Mouse (Mus musculus): ENCODE measurements around the gene Ifna16. TPM values are rescaled to one million over a fixed set of nuclear protein-coding genes. Genes with fewer than 3 reads are reported as not detected.
A peak's percentile ranks its signal among the peaks of the same experiment; 100 is the strongest.

Ifna16 gene
- not detected in 2 replicates for polyA plus RNA-seq (2014; fragmentation: Nextera tagmentation; extraction: Ambion mirVana)

DNA sequence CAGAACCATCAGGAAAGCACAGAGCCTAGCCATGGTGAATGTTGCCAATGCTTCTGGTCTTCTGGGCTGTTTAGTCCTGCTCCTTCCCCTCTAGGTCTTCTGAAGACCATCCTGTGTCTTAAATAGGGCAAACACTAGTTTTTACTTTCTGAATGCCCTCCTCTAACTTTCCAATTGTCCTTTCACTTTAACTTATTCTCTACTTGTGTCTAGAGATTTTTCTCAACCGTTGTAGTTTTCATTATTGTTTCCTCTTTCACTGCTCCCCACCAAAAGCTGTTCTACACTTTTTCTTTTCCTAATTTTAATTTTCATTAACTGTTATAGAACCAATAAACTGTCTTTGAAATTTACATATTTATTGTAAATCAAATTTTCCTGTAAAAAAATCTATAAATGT lies at the start of gene Ifna16:
Gene Ifna16 (minus strand): TSS at position 101 of the 400 bp plus-strand sequence.
- ATAC-seq (ENCODE audit: low FRiP score): no peak
- H3K36me3 ChIP-seq (replicated peaks; ENCODE audit: control insufficient read depth, insufficient read depth): no peaks in the 10 kb centered on the region
- WGBS: 87% methylated on average over 1 of the region's 1 CpGs
- no peak within 1 kb of the TSS for H3K9ac ChIP-seq
- no peak within 1 kb of the TSS for H3K4me3 ChIP-seq (replicated peaks; ENCODE audit: low read length)
- no peak for DNase-seq (ENCODE audit: low spot score)
- H3K4me1 ChIP-seq (replicated peaks; ENCODE audit: control insufficient read depth, insufficient read depth, low read length): no peaks in the 10 kb centered on the region
- no peaks in the 10 kb centered on the region for H3K27me3 ChIP-seq (ENCODE audit: control insufficient read depth, insufficient read depth, low read length)
- no peak within 1 kb of the TSS for H3K27ac ChIP-seq
- H3K4me2 ChIP-seq (replicated peaks): no peak within 1 kb of the TSS
- no peaks in the 10 kb centered on the region for H3K9me3 ChIP-seq (ENCODE audit: control insufficient read depth, low read length)

- no peak for ATAC-seq (ENCODE audit: low FRiP score)
- H3K4me1 ChIP-seq (replicated peaks; ENCODE audit: control insufficient read depth, insufficient read depth, low read length): peaks cover 26% of the 10 kb centered on the region
- peaks cover 9% of the 10 kb centered on the region for H3K36me3 ChIP-seq (replicated peaks; ENCODE audit: control insufficient read depth, insufficient read depth)
- no peak overlapping the region for H3K4me3 ChIP-seq (replicated peaks; ENCODE audit: low read length)
- H3K27me3 ChIP-seq (ENCODE audit: control insufficient read depth, insufficient read depth, low read length): no peaks in the 10 kb centered on the region
- no peak overlapping the region for H3K9ac ChIP-seq
- no peak overlapping the region for H3K27ac ChIP-seq
- no peaks in the 10 kb centered on the region for H3K9me3 ChIP-seq (ENCODE audit: control insufficient read depth, low read length)
- H3K4me2 ChIP-seq (replicated peaks): no peak overlapping the region
- WGBS: 65% methylated on average over 8 of the region's 8 CpGs
- no peak for DNase-seq (ENCODE audit: low spot score)
Observed at GRCm38 (mm10) chr4:88723497-88724090, 46.9 kb upstream of the Ifna16 start.

DNA sequence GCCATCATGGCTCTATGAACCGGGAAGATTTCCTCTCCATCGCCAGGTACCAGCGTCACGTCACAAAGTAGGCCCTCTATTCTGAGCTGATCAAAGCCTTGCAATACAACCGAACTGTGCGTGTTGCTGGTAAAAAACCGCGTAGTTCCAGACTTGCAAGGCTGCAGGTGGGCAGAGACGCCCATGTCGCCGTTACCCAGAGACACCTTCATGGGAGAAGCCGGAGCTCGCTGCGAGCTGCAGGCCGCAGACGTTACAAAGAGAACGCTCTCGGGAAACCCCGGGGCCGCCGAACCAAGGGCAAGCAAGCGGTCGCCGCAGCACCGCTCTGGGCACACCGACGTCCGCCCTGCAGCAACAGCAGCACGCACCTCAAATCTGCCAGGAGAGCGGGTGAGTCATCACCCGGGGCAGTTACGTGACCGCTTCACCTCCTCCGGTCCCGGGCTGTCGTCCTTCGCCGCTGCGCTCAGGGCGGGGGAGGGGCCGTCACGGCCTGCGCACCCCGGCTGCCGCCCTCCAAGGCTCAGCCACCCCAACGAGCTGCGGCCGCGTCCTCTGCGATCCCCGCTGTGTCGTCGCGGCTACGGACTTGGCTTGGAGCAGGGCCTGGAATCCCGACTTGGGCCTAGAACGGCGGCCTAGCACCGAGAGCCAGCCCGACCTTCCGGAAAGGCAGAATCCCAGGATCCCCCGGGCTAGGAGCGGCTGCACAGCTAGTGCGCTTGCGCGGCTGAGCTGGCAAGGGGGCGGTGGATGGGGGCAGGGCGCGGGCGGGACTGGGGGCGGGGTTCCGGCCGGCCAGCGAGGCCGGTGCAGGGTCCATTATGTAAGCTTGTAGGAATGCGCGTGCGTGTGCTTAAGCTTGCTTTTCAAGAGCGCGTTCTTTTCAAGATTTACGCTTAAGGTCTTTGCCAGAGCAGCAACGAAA lies 45.3 kb upstream of the Ifna16 start, which contains the start of the genes Gm26566 and Klhl9:
Gene Gm26566 (plus strand): TSS at position 15 of the 931 bp plus-strand sequence.
Gene Klhl9 (minus strand): TSS at position 675 of the 931 bp plus-strand sequence.
- H3K9me3 ChIP-seq (ENCODE audit: control insufficient read depth, low read length): no peaks in the 10 kb centered on the region
- H3K4me3 ChIP-seq (replicated peaks; ENCODE audit: low read length): peak within 1 kb of the TSS; percentile 94
- peaks cover 10% of the 10 kb centered on the region for H3K36me3 ChIP-seq (replicated peaks; ENCODE audit: control insufficient read depth, insufficient read depth)
- peaks cover 35% of the 10 kb centered on the region for H3K4me1 ChIP-seq (replicated peaks; ENCODE audit: control insufficient read depth, insufficient read depth, low read length)
- WGBS: under 1% methylated on average over 80 of the region's 82 CpGs
- peak within 1 kb of the TSS; percentile 99 for H3K9ac ChIP-seq
- peak; percentile 92 for DNase-seq (ENCODE audit: low spot score)
- no peaks in the 10 kb centered on the region for H3K27me3 ChIP-seq (ENCODE audit: control insufficient read depth, insufficient read depth, low read length)
- peak; percentile 99 for ATAC-seq (ENCODE audit: low FRiP score)
- peak within 1 kb of the TSS; percentile 98 for H3K27ac ChIP-seq
- peak within 1 kb of the TSS; percentile 88 for H3K4me2 ChIP-seq (replicated peaks)

DNA sequence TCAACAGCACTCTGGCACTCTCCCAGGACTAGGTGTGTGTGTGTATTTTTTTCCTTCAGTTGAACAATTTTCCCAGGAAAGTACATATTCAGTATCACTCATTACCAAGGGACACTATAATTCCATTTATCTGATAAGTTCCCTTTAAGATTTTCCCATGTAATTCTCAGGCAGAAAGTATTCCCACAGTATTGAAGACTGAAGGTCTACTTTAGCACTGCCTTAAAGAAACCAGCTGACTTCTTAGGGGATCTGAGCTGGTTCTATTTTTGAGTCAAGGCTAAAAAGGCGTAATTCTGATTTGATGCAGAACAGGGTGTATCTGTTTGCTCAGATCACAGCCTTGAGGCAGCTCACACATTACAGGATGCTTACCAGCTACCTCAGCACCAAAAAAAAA lies 42.0 kb upstream of the Ifna16 start:
- no peaks in the 10 kb centered on the region for H3K9me3 ChIP-seq (ENCODE audit: control insufficient read depth, low read length)
- peaks cover 38% of the 10 kb centered on the region for H3K4me1 ChIP-seq (replicated peaks; ENCODE audit: control insufficient read depth, insufficient read depth, low read length)
- ATAC-seq (ENCODE audit: low FRiP score) (no peak), DNase-seq (ENCODE audit: low spot score) (no peak)
- peak overlapping the region; percentile 28 for H3K4me3 ChIP-seq (replicated peaks; ENCODE audit: low read length)
- peak overlapping the region; percentile 50 for H3K9ac ChIP-seq
- no peaks in the 10 kb centered on the region for H3K27me3 ChIP-seq (ENCODE audit: control insufficient read depth, insufficient read depth, low read length)
- WGBS: 72% methylated on average over 1 of the region's 1 CpGs
- no peak overlapping the region for H3K27ac ChIP-seq
- H3K4me2 ChIP-seq (replicated peaks): peak overlapping the region; percentile 88
- peaks cover 40% of the 10 kb centered on the region for H3K36me3 ChIP-seq (replicated peaks; ENCODE audit: control insufficient read depth, insufficient read depth)

DNA sequence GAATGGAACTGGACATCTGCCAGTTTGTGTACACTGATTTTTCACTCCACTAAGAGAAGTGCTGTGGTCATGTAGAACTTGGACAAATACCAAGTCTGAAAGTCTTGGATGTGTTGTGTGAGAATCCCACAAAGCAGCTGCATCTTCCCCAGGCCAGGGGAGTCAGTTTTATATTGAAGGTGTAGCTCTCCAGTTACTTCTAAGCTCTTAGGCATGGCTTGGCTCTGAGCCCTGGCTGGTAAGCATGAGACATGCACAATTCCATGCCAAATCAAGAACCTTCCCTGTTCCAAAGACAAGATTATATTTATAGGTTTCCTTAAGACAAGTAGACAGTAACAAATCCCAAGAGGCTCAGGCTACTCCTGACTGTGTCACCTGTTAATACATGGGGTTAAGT lies 38.3 kb upstream of the Ifna16 start:
- Histone ChIP-seq H3K4me3 (replicated peaks; ENCODE audit: low read length) (no peak overlapping the region), H3K27me3 (ENCODE audit: control insufficient read depth, insufficient read depth, low read length) (no peaks in the 10 kb centered on the region), H3K36me3 (replicated peaks; ENCODE audit: control insufficient read depth, insufficient read depth) (peaks cover 34% of the 10 kb centered on the region), H3K4me2 (replicated peaks) (no peak overlapping the region), H3K4me1 (replicated peaks; ENCODE audit: control insufficient read depth, insufficient read depth, low read length) (peaks cover 25% of the 10 kb centered on the region), H3K9ac (no peak overlapping the region), H3K27ac (no peak overlapping the region), H3K9me3 (ENCODE audit: control insufficient read depth, low read length) (no peaks in the 10 kb centered on the region)
- DNase-seq (ENCODE audit: low spot score): no peak
- ATAC-seq (ENCODE audit: low FRiP score): no peak

- Histone ChIP-seq H3K4me2 (replicated peaks) (no peak overlapping the region), H3K4me3 (replicated peaks; ENCODE audit: low read length) (no peak overlapping the region), H3K27ac (no peak overlapping the region), H3K9me3 (ENCODE audit: control insufficient read depth, low read length) (no peaks in the 10 kb centered on the region), H3K36me3 (replicated peaks; ENCODE audit: control insufficient read depth, insufficient read depth) (peaks cover 32% of the 10 kb centered on the region), H3K4me1 (replicated peaks; ENCODE audit: control insufficient read depth, insufficient read depth, low read length) (peaks cover 19% of the 10 kb centered on the region), H3K27me3 (ENCODE audit: control insufficient read depth, insufficient read depth, low read length) (no peaks in the 10 kb centered on the region), H3K9ac (no peak overlapping the region)
- ATAC-seq (ENCODE audit: low FRiP score) (no peak), DNase-seq (ENCODE audit: low spot score) (no peak)
- WGBS: 79% methylated on average over 1 of the region's 1 CpGs
Observed at GRCm38 (mm10) chr4:88714281-88714680, 37.6 kb upstream of the Ifna16 start.

GRCm38 (mm10) chr4:88707128-88707826 lies 30.6 kb upstream of the Ifna16 start:
- H3K27me3 ChIP-seq (ENCODE audit: control insufficient read depth, insufficient read depth, low read length): no peaks in the 10 kb centered on the region
- no peaks in the 10 kb centered on the region for H3K4me1 ChIP-seq (replicated peaks; ENCODE audit: control insufficient read depth, insufficient read depth, low read length)
- H3K36me3 ChIP-seq (replicated peaks; ENCODE audit: control insufficient read depth, insufficient read depth): no peaks in the 10 kb centered on the region
- ATAC-seq (ENCODE audit: low FRiP score) (no peak), DNase-seq (ENCODE audit: low spot score) (no peak)
- 94% methylated on average over 1 of the region's 1 CpGs for WGBS
- no peak overlapping the region for H3K4me3 ChIP-seq (replicated peaks; ENCODE audit: low read length)
- H3K27ac ChIP-seq: no peak overlapping the region
- H3K9me3 ChIP-seq (ENCODE audit: control insufficient read depth, low read length): no peaks in the 10 kb centered on the region
- H3K4me2 ChIP-seq (replicated peaks): no peak overlapping the region
- no peak overlapping the region for H3K9ac ChIP-seq

- no peak overlapping the region for H3K4me3 ChIP-seq (replicated peaks; ENCODE audit: low read length)
- H3K9me3 ChIP-seq (ENCODE audit: control insufficient read depth, low read length): no peaks in the 10 kb centered on the region
- 55% methylated on average over 3 of the region's 3 CpGs for WGBS
- H3K9ac ChIP-seq: no peak overlapping the region
- H3K27me3 ChIP-seq (ENCODE audit: control insufficient read depth, insufficient read depth, low read length): no peaks in the 10 kb centered on the region
- DNase-seq (ENCODE audit: low spot score): no peak
- no peak overlapping the region for H3K4me2 ChIP-seq (replicated peaks)
- no peak for ATAC-seq (ENCODE audit: low FRiP score)
- no peaks in the 10 kb centered on the region for H3K4me1 ChIP-seq (replicated peaks; ENCODE audit: control insufficient read depth, insufficient read depth, low read length)
- H3K36me3 ChIP-seq (replicated peaks; ENCODE audit: control insufficient read depth, insufficient read depth): no peaks in the 10 kb centered on the region
- no peak overlapping the region for H3K27ac ChIP-seq
Observed at GRCm38 (mm10) chr4:88705924-88706323, 29.2 kb upstream of the Ifna16 start.

- ATAC-seq (ENCODE audit: low FRiP score) (no peak), DNase-seq (ENCODE audit: low spot score) (no peak)
- no peak overlapping the region for H3K9ac ChIP-seq
- no peaks in the 10 kb centered on the region for H3K27me3 ChIP-seq (ENCODE audit: control insufficient read depth, insufficient read depth, low read length)
- 96% methylated on average over 1 of the region's 1 CpGs for WGBS
- no peak overlapping the region for H3K4me3 ChIP-seq (replicated peaks; ENCODE audit: low read length)
- H3K4me2 ChIP-seq (replicated peaks): no peak overlapping the region
- no peaks in the 10 kb centered on the region for H3K36me3 ChIP-seq (replicated peaks; ENCODE audit: control insufficient read depth, insufficient read depth)
- H3K27ac ChIP-seq: no peak overlapping the region
- no peaks in the 10 kb centered on the region for H3K9me3 ChIP-seq (ENCODE audit: control insufficient read depth, low read length)
- no peaks in the 10 kb centered on the region for H3K4me1 ChIP-seq (replicated peaks; ENCODE audit: control insufficient read depth, insufficient read depth, low read length)
Observed at GRCm38 (mm10) chr4:88699301-88699700, 22.6 kb upstream of the Ifna16 start.

Measured in hindbrain, embryonic 14.5 days (tissue).